Mouse (Mus musculus) liver, embryonic 11.5 days (tissue): ENCODE data around the gene Akap6. TPM values are rescaled to one million over a fixed set of nuclear protein-coding genes. Genes with fewer than 3 reads are reported as not detected.

Experiments used
- ATAC-seq: fragments of 200-750 bp; cut with Nextera tagmentation; replicated peaks from 2 replicates; pipeline ENCODE4 v1.8.0; 2017; ENCODE audit warnings: moderate number of reproducible peaks, mild to moderate bottlenecking, moderate TSS enrichment, moderate library complexity; ENCODE audit not compliant: low FRiP score
- DNase-seq: peaks from one replicate; pipeline ENCODE4 v3.0.0-alpha.2; 2017; ENCODE audit warnings: low spot score
- H3K27ac ChIP-seq: fragments of 300-500 bp; sonication (generic); 2 replicates; pipeline ENCODE4 v1.5.1; 2014; ENCODE audit warnings: mild to moderate bottlenecking, low read depth, low read length, control low read depth
- H3K27me3 ChIP-seq: fragments of 300-500 bp; sonication (generic); replicated peaks from 2 replicates; pipeline ENCODE4 v1.6.1; 2014; ENCODE audit warnings: low read length, mixed read lengths; ENCODE audit not compliant: control insufficient read depth, insufficient read depth
- H3K36me3 ChIP-seq: fragments of 300-500 bp; sonication (generic); 2 replicates; pipeline ENCODE4 v1.6.1; 2014; ENCODE audit warnings: mild to moderate bottlenecking, low read length, moderate library complexity, mixed read lengths; ENCODE audit not compliant: control insufficient read depth, insufficient read depth
- H3K4me1 ChIP-seq: fragments of 300-500 bp; sonication (generic); replicated peaks from 2 replicates; pipeline ENCODE4 v1.6.1; 2014; ENCODE audit warnings: low read length, mixed read lengths; ENCODE audit not compliant: control insufficient read depth, insufficient read depth
- H3K4me2 ChIP-seq: fragments of 300-500 bp; sonication (generic); 2 replicates; pipeline ENCODE4 v1.6.1; 2014; ENCODE audit warnings: mild to moderate bottlenecking, control low read depth, moderate library complexity
- H3K4me3 ChIP-seq: fragments of 300-500 bp; sonication (generic); 2 replicates; pipeline ENCODE4 v1.5.1; 2014; ENCODE audit warnings: low read depth, low read length, control low read depth
- H3K9ac ChIP-seq: fragments of 300-500 bp; sonication (generic); 2 replicates; pipeline ENCODE4 v1.6.1; 2014; ENCODE audit warnings: low read depth, low read length, control low read depth
- H3K9me3 ChIP-seq: fragments of 300-500 bp; sonication (generic); 2 replicates; pipeline ENCODE4 v1.6.1; 2016; ENCODE audit warnings: low read length, inconsistent platforms, mixed read lengths; ENCODE audit not compliant: control insufficient read depth
- WGBS: fragments of 180-500 bp; shearing (Covaris S2); extraction: QIAGEN DNeasy Blood & Tissue Kit; methylation state at CpG from one replicate; pipeline ENCODE4 v1.1.7; 2014; 5-methylcytosine and 5-hydroxymethylcytosine counted together
- polyA plus RNA-seq: library from polyadenylated mRNA; unstranded; fragments of >200 nt; fragmentation: Nextera tagmentation; extraction: Ambion mirVana; gene quantifications from 2 replicates; pipeline ENCODE4 v1.2.1, GENCODE M21; 2014

The Akap6 gene
- polyA plus RNA-seq, 1 experiment from 2014 or later = 0.10 TPM

DNA sequence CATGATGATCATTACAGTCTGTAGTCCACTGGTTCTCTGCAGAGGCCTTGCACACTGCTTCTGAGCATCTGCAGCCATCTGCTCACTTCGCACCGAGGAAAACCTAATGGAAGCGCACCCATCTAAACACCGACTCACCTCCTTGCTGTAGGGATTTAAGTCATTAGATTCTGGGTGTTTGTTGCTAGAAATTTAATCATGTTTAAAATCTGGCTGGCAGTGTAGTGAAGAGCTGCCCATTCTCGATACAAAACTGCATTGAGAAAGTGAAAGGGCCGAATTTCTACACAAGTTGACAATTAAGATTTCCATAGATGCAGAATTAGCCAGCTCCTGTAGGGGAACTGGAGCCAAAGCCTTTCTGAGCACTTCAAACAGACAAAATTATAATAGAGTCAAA lies 361.7 kb downstream of the Akap6 start:
- no peaks in the 10 kb centered on the region for H3K9me3 ChIP-seq
- H3K36me3 ChIP-seq = no peaks in the 10 kb centered on the region
- no peaks in the 10 kb centered on the region for H3K4me1 ChIP-seq
- no peak overlapping the region for H3K4me3 ChIP-seq
- H3K9ac ChIP-seq = no peak overlapping the region
- H3K4me2 ChIP-seq = no peak overlapping the region
- WGBS = 80% methylated on average over 6 of the region's 6 CpGs
- H3K27ac ChIP-seq = no peak overlapping the region
- ATAC-seq = no peak
- no peak for DNase-seq
- no peaks in the 10 kb centered on the region for H3K27me3 ChIP-seq

DNA sequence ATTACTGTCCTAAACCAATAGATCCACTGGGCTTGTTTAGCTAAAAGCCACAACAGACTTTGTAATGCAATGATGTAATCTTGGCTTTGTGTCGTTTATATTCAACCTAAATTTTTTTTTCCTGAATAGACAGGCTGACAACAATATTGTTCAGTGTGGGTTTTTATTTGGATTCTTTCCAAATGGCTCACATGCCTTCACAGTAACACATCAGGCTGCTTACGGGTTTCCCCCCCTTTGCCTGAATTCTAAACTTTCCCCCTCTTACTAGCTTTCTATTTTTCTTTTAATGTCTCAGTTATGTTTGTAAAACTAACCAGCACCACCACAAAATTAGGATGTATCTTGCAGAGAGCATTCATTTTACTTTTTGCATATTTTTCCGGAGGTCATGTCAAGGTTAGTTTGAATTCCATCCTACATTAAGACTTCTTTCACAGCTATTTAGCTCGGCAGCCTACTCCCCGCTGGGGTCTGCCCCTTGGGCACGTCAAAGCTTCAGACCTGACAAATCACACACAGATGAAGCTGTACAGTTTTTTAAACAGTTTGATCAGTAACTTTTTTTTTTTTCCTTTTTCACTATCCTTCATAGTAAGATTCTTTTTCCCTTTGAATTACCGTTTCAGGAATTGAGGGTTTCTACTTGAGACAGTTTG lies 362.4 kb downstream of the Akap6 start:
- H3K9ac ChIP-seq = no peak overlapping the region
- 51% methylated on average over 7 of the region's 7 CpGs for WGBS
- ATAC-seq (no peak), DNase-seq (no peak)
- no peaks in the 10 kb centered on the region for H3K36me3 ChIP-seq
- H3K9me3 ChIP-seq = no peaks in the 10 kb centered on the region
- H3K4me1 ChIP-seq = no peaks in the 10 kb centered on the region
- no peak overlapping the region for H3K27ac ChIP-seq
- no peak overlapping the region for H3K4me3 ChIP-seq
- no peaks in the 10 kb centered on the region for H3K27me3 ChIP-seq
- H3K4me2 ChIP-seq = no peak overlapping the region

DNA sequence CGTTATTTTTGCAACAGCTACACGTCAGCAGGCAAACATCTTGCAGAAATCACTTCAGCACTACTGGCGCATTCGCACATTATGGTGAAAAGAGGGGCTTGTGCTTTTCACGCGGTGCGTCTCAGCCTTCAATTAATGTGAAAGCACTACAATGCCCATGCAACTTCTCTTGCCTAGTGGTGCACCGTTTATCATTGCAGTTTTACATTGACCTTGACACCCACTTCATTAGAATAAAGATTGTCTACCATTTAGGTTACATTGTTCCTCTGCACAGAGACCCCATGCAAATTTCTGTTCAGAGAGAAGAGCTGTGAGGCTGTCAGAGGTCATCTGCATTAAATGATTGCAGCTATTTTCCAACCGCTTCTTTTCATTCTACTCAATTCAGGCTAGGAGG lies 363.8 kb downstream of the Akap6 start:
- WGBS = 77% methylated on average over 9 of the region's 9 CpGs
- DNase-seq (no peak), ATAC-seq (no peak)
- Histone ChIP-seq H3K9me3 (no peaks in the 10 kb centered on the region), H3K27ac (no peak overlapping the region), H3K36me3 (no peaks in the 10 kb centered on the region), H3K9ac (no peak overlapping the region), H3K27me3 (no peaks in the 10 kb centered on the region), H3K4me2 (no peak overlapping the region), H3K4me1 (no peaks in the 10 kb centered on the region), H3K4me3 (no peak overlapping the region)

- Histone ChIP-seq H3K4me1 (no peaks in the 10 kb centered on the region), H3K4me3 (no peak overlapping the region), H3K4me2 (no peak overlapping the region), H3K27me3 (no peaks in the 10 kb centered on the region), H3K27ac (no peak overlapping the region), H3K36me3 (no peaks in the 10 kb centered on the region), H3K9ac (no peak overlapping the region), H3K9me3 (no peaks in the 10 kb centered on the region)
- DNase-seq = no peak
- WGBS = 87% methylated on average over 4 of the region's 4 CpGs
- ATAC-seq = no peak
These were observed 365.1 kb downstream of the Akap6 start for GRCm38 (mm10) chr12:53064241-53064760.

- WGBS = 81% methylated on average over 11 of the region's 11 CpGs
- H3K27ac ChIP-seq = no peak overlapping the region
- DNase-seq (no peak), ATAC-seq (no peak)
- H3K36me3 ChIP-seq = no peaks in the 10 kb centered on the region
- no peak overlapping the region for H3K4me2 ChIP-seq
- H3K4me1 ChIP-seq = no peaks in the 10 kb centered on the region
- H3K9ac ChIP-seq = no peak overlapping the region
- no peak overlapping the region for H3K4me3 ChIP-seq
- no peaks in the 10 kb centered on the region for H3K27me3 ChIP-seq
- no peaks in the 10 kb centered on the region for H3K9me3 ChIP-seq
These were observed 366.0 kb downstream of the Akap6 start for GRCm38 (mm10) chr12:53065031-53065785.

DNA sequence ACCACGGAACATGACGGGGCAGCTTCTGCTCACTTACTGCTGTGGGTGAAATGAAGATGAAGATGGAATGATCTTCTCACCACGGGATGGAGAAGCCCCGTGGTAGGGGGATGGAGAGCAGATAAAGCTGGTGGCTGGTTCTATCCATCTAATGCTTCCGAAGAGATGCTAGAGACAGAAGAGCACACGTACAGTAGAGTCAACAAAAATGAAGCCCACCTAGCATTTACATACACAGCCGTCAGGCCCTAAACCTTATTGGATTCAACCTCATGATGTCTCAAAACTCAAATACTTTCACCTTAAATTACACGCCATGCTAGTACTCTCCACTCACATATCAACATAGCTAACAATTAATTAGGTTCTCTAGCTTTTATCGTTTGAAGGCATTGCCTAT lies 367.1 kb downstream of the Akap6 start:
- Histone ChIP-seq H3K4me1 (no peaks in the 10 kb centered on the region), H3K27me3 (no peaks in the 10 kb centered on the region), H3K4me2 (no peak overlapping the region), H3K9ac (no peak overlapping the region), H3K4me3 (no peak overlapping the region), H3K9me3 (no peaks in the 10 kb centered on the region), H3K36me3 (no peaks in the 10 kb centered on the region), H3K27ac (no peak overlapping the region)
- no peak for ATAC-seq
- WGBS = 78% methylated on average over 9 of the region's 9 CpGs
- no peak for DNase-seq

DNA sequence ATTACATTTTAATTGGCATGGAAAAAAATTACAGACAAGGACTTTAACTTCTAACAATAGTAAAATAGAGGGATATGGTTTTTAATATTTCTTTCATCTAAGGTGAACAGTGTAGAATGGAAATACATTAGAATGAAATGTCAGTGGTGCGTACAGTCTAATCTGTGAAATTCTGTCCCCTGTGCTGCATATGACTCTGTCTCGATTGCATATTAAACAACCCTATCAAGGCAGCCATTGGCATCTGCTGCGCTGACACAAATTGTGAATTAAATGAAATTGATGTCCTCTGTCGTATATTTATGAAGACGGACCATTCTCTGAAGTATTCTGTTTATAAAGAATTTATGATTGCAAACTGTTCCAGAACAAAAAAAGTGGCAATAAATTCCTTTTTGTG lies 371.7 kb downstream of the Akap6 start:
- ATAC-seq = no peak
- Histone ChIP-seq H3K9ac (no peak overlapping the region), H3K9me3 (no peaks in the 10 kb centered on the region), H3K27ac (no peak overlapping the region), H3K36me3 (no peaks in the 10 kb centered on the region), H3K27me3 (no peaks in the 10 kb centered on the region), H3K4me1 (no peaks in the 10 kb centered on the region), H3K4me3 (no peak overlapping the region), H3K4me2 (no peak overlapping the region)
- DNase-seq = no peak
- WGBS = 87% methylated on average over 5 of the region's 5 CpGs

GRCm38 (mm10) chr12:53076595-53077400 lies 377.6 kb downstream of the Akap6 start:
- Histone ChIP-seq H3K4me1 (no peaks in the 10 kb centered on the region), H3K27ac (no peak overlapping the region), H3K9ac (no peak overlapping the region), H3K27me3 (no peaks in the 10 kb centered on the region), H3K36me3 (no peaks in the 10 kb centered on the region), H3K4me3 (no peak overlapping the region), H3K9me3 (no peaks in the 10 kb centered on the region), H3K4me2 (no peak overlapping the region)
- no peak for DNase-seq
- no peak for ATAC-seq
- WGBS = 80% methylated on average over 3 of the region's 3 CpGs
